Mouse (Mus musculus) CD4-positive helper T cell, adult 2 months (primary cell): ENCODE data around the gene Hscb.

Source experiments
- DNase-seq: peaks from one replicate; pipeline ENCODE4 v3.0.0-alpha.2; 2012; ENCODE audit warnings: low read depth, missing footprints, low spot score

Gene Hscb

DNA sequence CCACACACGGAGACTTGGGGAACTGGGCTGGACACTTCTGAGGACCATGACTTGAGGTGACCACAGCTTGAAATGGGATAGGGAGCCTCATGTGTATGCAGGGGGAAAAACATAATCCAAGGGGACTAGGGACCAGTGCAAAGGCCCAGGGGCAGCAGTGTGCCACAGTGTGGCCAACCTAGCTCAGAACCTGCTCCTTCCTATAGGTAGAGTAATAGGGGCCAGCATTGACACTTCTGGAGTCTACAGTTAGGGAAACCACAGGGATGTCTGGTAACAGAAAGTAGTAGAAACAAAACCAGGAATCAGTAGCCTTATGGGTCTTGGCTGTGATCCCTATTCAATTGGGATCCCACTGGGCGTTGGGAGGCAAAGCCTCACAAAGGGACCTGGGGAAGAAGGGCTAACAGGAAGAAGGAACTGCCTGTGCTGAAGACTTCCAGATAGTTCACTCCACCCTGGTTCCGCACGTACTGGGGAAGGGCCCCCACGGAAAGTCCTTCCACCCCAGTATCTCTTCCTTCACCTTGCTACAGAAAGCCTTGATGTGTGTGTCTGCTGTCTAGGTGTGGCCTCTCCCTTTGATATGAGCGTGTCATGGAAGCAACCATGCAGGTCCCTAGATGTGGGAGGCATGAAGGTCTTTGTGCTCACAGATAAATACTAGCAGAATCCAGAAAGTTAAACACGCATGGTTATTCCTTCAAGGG lies 57.9 kb downstream of the Hscb start:
- peak; percentile 21 for DNase-seq

DNA sequence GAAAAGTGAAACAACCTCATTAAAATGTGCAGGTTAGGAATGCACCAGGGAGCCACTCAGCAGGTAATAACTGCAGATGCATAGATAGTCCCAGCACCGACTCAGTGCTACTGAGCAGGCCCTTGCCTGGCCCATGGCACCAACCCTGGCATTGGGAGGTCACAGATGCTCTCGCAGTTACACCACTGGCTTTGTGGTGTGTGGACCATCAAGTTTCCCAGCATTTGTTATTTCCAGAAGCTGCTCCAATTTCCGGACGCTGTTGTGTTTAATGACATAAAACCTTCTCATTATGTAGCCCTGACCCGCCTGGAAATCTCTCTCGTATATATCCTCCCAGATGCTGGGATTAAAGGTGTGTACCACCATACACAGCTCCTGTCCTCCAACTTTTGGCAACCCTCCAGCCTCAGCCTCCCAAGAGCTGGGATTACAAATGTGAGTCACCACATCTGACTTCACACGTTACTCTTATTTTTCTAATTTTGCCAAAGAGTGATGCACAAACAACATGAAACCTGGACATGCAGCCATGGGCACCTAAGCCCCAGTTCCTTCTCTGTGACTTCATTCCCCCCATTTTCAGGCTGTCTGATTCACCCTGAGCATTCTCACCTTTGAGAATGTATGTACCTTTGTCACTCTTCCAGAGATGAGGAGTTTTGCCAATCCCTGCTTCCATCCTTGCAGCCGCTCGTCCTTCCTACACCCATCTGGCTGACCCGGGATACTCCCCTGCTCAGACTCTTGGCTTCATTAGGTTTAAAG lies 58.6 kb downstream of the Hscb start:
- no peak for DNase-seq

DNA sequence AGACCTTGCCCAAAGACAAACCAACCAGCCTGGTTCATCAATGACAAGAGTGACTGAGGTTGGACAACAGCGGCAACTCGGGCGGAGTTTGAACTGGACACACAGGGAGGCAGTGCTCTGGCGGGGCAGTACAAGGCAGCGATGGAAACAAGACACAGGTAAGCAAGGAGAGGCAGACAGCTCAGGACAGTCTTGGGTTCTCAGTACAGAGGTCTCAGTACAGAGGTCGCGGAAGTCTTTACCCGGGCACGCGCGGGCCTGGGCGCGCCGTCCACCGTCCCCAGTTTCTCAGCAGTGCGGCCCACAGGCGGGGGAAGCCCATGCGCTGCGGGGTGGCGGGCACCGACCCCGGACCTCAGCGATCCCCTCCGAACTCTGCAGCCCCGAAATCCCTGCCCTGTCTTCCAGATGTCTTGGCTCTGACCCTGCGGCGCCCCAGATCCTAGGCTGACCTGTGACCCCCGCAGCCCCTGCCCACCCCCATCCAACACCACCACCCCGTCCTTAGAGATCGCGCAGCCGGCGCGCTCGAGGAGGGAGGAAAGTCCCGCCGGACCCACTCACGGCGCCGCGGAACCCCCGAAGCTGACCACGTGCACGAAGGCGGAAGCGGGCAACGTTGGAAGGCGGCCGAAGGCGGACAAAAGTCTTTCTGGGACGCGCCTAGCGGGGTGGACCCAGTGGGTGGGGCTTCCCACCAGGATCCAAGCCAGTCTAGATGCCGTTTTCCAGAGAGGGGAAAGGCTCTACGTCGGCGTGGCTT lies 59.4 kb downstream of the Hscb start, which contains the start of gene Pus1:
TSS of gene Pus1 (minus strand) at position 662 of the 763 bp plus-strand sequence.
- DNase-seq, result peak; percentile 84

DNA sequence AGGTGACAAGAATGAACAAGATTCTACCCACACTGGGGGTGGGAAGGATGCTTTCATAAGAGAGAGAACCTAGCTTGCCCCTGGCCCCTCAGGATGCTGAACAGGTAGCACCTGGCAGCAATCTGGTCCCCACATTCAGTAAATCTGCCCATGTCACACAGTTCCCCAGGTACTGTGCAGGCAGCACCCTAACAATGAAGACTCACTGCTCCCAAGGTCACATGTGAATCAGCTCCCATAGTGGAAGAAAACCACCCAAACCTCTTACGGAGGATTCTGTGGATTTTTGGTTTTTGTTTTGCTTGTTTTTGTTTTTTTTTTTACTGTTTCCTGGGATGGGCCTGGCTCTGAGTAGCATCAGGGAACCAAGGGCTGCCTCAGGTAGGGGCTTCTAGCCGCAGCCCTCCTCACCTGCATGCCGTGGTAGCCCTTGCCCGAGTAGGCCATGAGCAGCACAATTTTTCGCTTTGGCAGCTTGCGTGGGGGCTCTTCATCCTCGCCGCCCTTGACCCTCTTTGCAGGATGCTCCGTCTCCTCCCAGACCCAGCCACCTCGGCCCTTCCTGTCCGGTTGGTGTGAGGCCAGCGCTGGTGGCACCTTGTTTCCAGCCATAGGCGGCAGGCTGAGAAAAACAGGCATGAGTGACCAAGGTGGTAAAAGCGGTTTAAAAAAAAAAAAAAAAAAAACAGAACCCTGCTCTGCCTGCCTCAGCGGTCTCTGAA lies 60.1 kb downstream of the Hscb start:
- peak; percentile 14 for DNase-seq
